ENCODE assay signal across 27 mouse cellular contexts in genomic region chr6:121305571-121305970, GRCm38 (mm10). TPM values are rescaled to one million over a fixed set of nuclear protein-coding genes. Genes with fewer than 3 reads are reported as not detected.
DNase-seq lines count a peak whose midpoint lies in the region; ATAC-seq and TF ChIP-seq lines count a peak whose summit lies in the region.
"Had no signal": no experiment of that assay in that cellular context is flagged by ENCODE, and none has a peak within 500 bp of the region (broad histone marks: within the 10 kb centered on the region; RNA-seq: fewer than 3 reads in every experiment).

No protein-coding gene starts in this region.

- H3K9ac ChIP-seq in liver, postnatal 0 days (replicated peaks): no peak overlapping the region
- H3K9ac ChIP-seq in liver, embryonic 11.5 days (ENCODE audit: low read depth, low read length): no peak overlapping the region
- H3K9ac ChIP-seq: forebrain, embryonic 13.5 days; heart, embryonic 12.5 days; heart, embryonic 15.5 days; hindbrain, embryonic 13.5 days; intestine, embryonic 15.5 days had no signal

- H3K4me2 ChIP-seq in liver, postnatal 0 days (ENCODE audit: low read depth, low read length): 0 out of 2 replicates have a peak overlapping the region, but pooled peaks have one; percentile 59
- no peak overlapping the region for H3K4me2 ChIP-seq in liver, embryonic 11.5 days
- H3K4me2 ChIP-seq: forebrain, embryonic 13.5 days; heart, embryonic 12.5 days; heart, embryonic 15.5 days; hindbrain, embryonic 13.5 days; intestine, embryonic 15.5 days had no signal

- H3K27ac ChIP-seq in kidney, adult 2 months (ENCODE audit: insufficient read depth, low read depth, low read length): peak overlapping the region; percentile 62
- peak overlapping the region; percentile 96; the same call in 1 of the 2 replicates for H3K27ac ChIP-seq in liver, postnatal 0 days (ENCODE audit: low read depth)
- H3K27ac ChIP-seq in liver, embryonic 11.5 days (ENCODE audit: low read depth, low read length): no peak overlapping the region
- H3K27ac ChIP-seq: forebrain, embryonic 10.5 days; forebrain, embryonic 13.5 days; heart, embryonic 15.5 days; hindbrain, embryonic 10.5 days; hindbrain, embryonic 13.5 days; intestine, embryonic 15.5 days had no signal

- TF ChIP-seq POLR2A in kidney, adult 2 months (IDR thresholded peaks at IDR 0.05; ENCODE audit: low read depth, low read length): no peak

- no peaks in the 10 kb centered on the region for H3K36me3 ChIP-seq in kidney, adult 2 months (ENCODE audit: control insufficient read depth, insufficient read depth, low read length)
- H3K36me3 ChIP-seq in liver, postnatal 0 days (replicated peaks; ENCODE audit: insufficient read depth, low read length): no peaks in the 10 kb centered on the region
- H3K36me3 ChIP-seq in liver, embryonic 11.5 days (ENCODE audit: control insufficient read depth, insufficient read depth, low read length): no peaks in the 10 kb centered on the region
- H3K36me3 ChIP-seq: forebrain, embryonic 10.5 days; G1E; heart, embryonic 12.5 days; heart, embryonic 15.5 days; hindbrain, embryonic 10.5 days; hindbrain, embryonic 13.5 days; intestine, embryonic 15.5 days had no signal

- DNase-seq in adrenal gland, postnatal 14 days: peak; percentile 39
- no peak for DNase-seq in adrenal gland, adult (ENCODE audit: inconsistent age in 2 of 2, low spot score in 1 of 2)
- peak; percentile 40 for DNase-seq in kidney, adult 2 months
- DNase-seq in kidney, postnatal 10 days: no peak
- DNase-seq in liver, postnatal 0 days: no peak
- DNase-seq in liver, embryonic 11.5 days (ENCODE audit: low spot score): no peak
- DNase-seq: adrenal gland, adult 8-10 months; B cell, adult 2 months; cerebellum, adult 18-20 months; cerebellum, adult 9-10 months; cerebellum, postnatal 14 days; gastrocnemius, postnatal 10 days; gastrocnemius, postnatal 36 days; heart, postnatal 10 days; heart, postnatal 36 days had no signal

- no peak for ATAC-seq in liver, postnatal 0 days
- no peak for ATAC-seq in liver, embryonic 11.5 days (replicated peaks; ENCODE audit: low FRiP score)
- ATAC-seq: forebrain, embryonic 13.5 days; forebrain, embryonic 16.5 days; hindbrain, embryonic 16.5 days; intestine, embryonic 15.5 days; Patski had no signal

- no peak for TF ChIP-seq CTCF in kidney, adult 2 months (conservative IDR thresholded peaks at IDR 0.05; ENCODE audit: insufficient read depth, insufficient read length, low read depth, low read length)
- no peak for TF ChIP-seq CTCF in liver, postnatal 0 days (IDR thresholded peaks at IDR 0.05; ENCODE audit: low read depth)

- 68% methylated on average over 3 of the region's 3 CpGs for WGBS in kidney, adult 2 months
- WGBS in liver, postnatal 0 days (ENCODE audit: insufficient replicate concordance): 75% methylated on average over 3 of the region's 3 CpGs
- WGBS in liver, embryonic 11.5 days: 79% methylated on average over 3 of the region's 3 CpGs

- H3K4me1 ChIP-seq in kidney, adult 2 months (ENCODE audit: control insufficient read depth, insufficient read depth, low read length): peaks cover 9% of the 10 kb centered on the region
- peaks cover 3% of the 10 kb centered on the region; the same call in 1 of the 2 replicates for H3K4me1 ChIP-seq in liver, postnatal 0 days (ENCODE audit: insufficient read depth)
- H3K4me1 ChIP-seq in liver, embryonic 11.5 days (replicated peaks; ENCODE audit: control insufficient read depth, insufficient read depth, low read length): no peaks in the 10 kb centered on the region; the same call in 1 of the 2 replicates
- H3K4me1 ChIP-seq: forebrain, embryonic 13.5 days; hindbrain, embryonic 13.5 days had no signal

- no peaks in the 10 kb centered on the region for H3K9me3 ChIP-seq in liver, postnatal 0 days (ENCODE audit: low read length)
- no peaks in the 10 kb centered on the region for H3K9me3 ChIP-seq in liver, embryonic 11.5 days (ENCODE audit: control insufficient read depth, low read length)
- H3K9me3 ChIP-seq: forebrain, embryonic 10.5 days; forebrain, embryonic 13.5 days; G1E; heart, embryonic 12.5 days; heart, embryonic 15.5 days; hindbrain, embryonic 10.5 days; hindbrain, embryonic 13.5 days; intestine, embryonic 15.5 days had no signal

- H3K27me3 ChIP-seq in kidney, adult 2 months (replicated peaks; ENCODE audit: control insufficient read depth, insufficient read depth, low read length): no peaks in the 10 kb centered on the region
- no peaks in the 10 kb centered on the region for H3K27me3 ChIP-seq in liver, postnatal 0 days (ENCODE audit: insufficient read depth, low read length)
- H3K27me3 ChIP-seq in liver, embryonic 11.5 days (replicated peaks; ENCODE audit: control insufficient read depth, insufficient read depth, low read length): no peaks in the 10 kb centered on the region
- H3K27me3 ChIP-seq: forebrain, embryonic 13.5 days; heart, embryonic 12.5 days; heart, embryonic 15.5 days; hindbrain, embryonic 13.5 days; intestine, embryonic 15.5 days had no signal

- H3K4me3 ChIP-seq in kidney, adult 2 months (ENCODE audit: insufficient read depth, low read depth, low read length): no peak overlapping the region
- H3K4me3 ChIP-seq in liver, postnatal 0 days (ENCODE audit: low read depth, low read length): no peak overlapping the region
- no peak overlapping the region for H3K4me3 ChIP-seq in liver, embryonic 11.5 days (ENCODE audit: low read depth, low read length)
- H3K4me3 ChIP-seq: forebrain, embryonic 10.5 days; forebrain, embryonic 13.5 days; heart, embryonic 12.5 days; heart, embryonic 15.5 days; hindbrain, embryonic 10.5 days; hindbrain, embryonic 13.5 days; intestine, embryonic 15.5 days had no signal

- no peak for TF ChIP-seq EP300 in liver, postnatal 0 days (IDR thresholded peaks at IDR 0.05; ENCODE audit: low read depth)

RNA-seq across cellular contexts. Expression of gene Slc6a13, which starts 5.5 kb away (rescaled TPM):
- 3.2 and 17.9 TPM in 2 replicates for total RNA-seq in adrenal gland, postnatal 14 days (2021)
- 95.6 and 117 TPM in 2 replicates for polyA plus RNA-seq in kidney, adult 2 months (2012; rRNA removed)
- 77.9 and 84.7 TPM in 2 replicates for polyA plus RNA-seq in liver, postnatal 0 days (2015; fragmentation: Nextera tagmentation; extraction: Ambion mirVana)
- polyA plus RNA-seq in liver, embryonic 11.5 days (2014; fragmentation: Nextera tagmentation; extraction: Ambion mirVana): 17.6 and 18.7 TPM in 2 replicates
- polyA plus RNA-seq: Patski had no signal

RNA-seq across cellular contexts. Expression of gene Slc6a12, which starts 37.3 kb away (rescaled TPM):
- total RNA-seq in adrenal gland, postnatal 14 days (2021): 1.9 and 8.0 TPM in 2 replicates
- 6.5 and 8.2 TPM in 2 replicates for polyA plus RNA-seq in kidney, adult 2 months (2012; rRNA removed)
- polyA plus RNA-seq in liver, postnatal 0 days (2015; fragmentation: Nextera tagmentation; extraction: Ambion mirVana): 23.6 and 25.8 TPM in 2 replicates
- 1.1 and 1.4 TPM in 2 replicates for polyA plus RNA-seq in liver, embryonic 11.5 days (2014; fragmentation: Nextera tagmentation; extraction: Ambion mirVana)
- total RNA-seq: G1E; heart, postnatal 10 days; heart, postnatal 36 days had no signal
- polyA plus RNA-seq: embryonic facial prominence, embryonic 11.5 days; G1E; heart, embryonic 12.5 days; heart, embryonic 15.5 days; hindbrain, embryonic 10.5 days had no signal

RNA-seq across cellular contexts. Expression of gene Usp18, which starts 59.9 kb away (rescaled TPM):
- total RNA-seq in adrenal gland, postnatal 14 days (2021): 1.2 and 1.9 TPM in 2 replicates
- 5.9 and 9.7 TPM in 2 replicates for polyA plus RNA-seq in kidney, adult 2 months (2012; rRNA removed)
- 19.2 and 24.1 TPM in 2 replicates for polyA plus RNA-seq in liver, postnatal 0 days (2015; fragmentation: Nextera tagmentation; extraction: Ambion mirVana)
- 3.6 and 5.5 TPM in 2 replicates for polyA plus RNA-seq in liver, embryonic 11.5 days (2014; fragmentation: Nextera tagmentation; extraction: Ambion mirVana)

Comparison
In these comparisons a context has a peak if more than half of its experiments do, and no peak if none do; other contexts are left out.
1. DNase-seq: peak in adrenal gland, postnatal 14 days (single experiment) and kidney, adult 2 months (single experiment); none in adrenal gland, adult (0 of 2), kidney, postnatal 10 days (single experiment), liver, postnatal 0 days (single experiment) and liver, embryonic 11.5 days (single experiment).